Mouse (Mus musculus): ENCODE measurements at regions not wholly inside any gene's neighbourhood (a gene's known extent, or its start where the extent isn't known, plus 50 kb on each side); places are given as distances from the start of the nearest gene placed in this dataset.

DNA sequence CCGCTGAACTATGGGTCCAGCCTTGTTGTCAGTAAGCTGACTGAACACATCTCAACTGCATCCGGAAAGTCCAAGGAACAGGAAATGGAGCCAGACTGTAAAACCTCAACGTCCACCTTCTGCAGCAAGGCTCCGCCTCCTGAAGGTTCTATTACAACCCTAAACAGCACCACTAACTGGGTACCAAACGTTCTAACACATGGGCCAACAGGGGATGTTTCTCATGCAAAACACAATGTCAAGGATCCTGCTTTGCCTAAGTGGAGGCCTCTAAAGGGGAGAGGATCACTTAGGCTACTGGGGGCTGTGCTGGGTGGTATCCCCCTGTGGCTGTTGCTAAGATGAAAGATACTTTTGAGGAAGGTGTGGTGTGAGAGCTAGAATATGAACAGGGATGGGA is 51.0 kb upstream of the Stt3b start:
- Histone ChIP-seq H3K4me3 (replicated peaks; ENCODE audit: low read length) (no peak overlapping the region), H3K36me3 (ENCODE audit: control insufficient read depth, insufficient read depth) (no peaks in the 10 kb centered on the region), H3K9ac (replicated peaks; ENCODE audit: low read depth, low read length) (no peak overlapping the region), H3K27ac (ENCODE audit: low read length) (no peak overlapping the region), H3K9me3 (ENCODE audit: control insufficient read depth, low read length) (peaks cover 5% of the 10 kb centered on the region; the same call in 1 of the 2 replicates), H3K4me2 (ENCODE audit: low read length) (no peak overlapping the region), H3K27me3 (replicated peaks; ENCODE audit: control insufficient read depth, insufficient read depth, low read length) (no peaks in the 10 kb centered on the region), H3K4me1 (replicated peaks; ENCODE audit: control insufficient read depth, insufficient read depth, low read length) (no peaks in the 10 kb centered on the region)
- 73% methylated on average over 5 of the region's 5 CpGs for WGBS
- no peak for ATAC-seq

DNA sequence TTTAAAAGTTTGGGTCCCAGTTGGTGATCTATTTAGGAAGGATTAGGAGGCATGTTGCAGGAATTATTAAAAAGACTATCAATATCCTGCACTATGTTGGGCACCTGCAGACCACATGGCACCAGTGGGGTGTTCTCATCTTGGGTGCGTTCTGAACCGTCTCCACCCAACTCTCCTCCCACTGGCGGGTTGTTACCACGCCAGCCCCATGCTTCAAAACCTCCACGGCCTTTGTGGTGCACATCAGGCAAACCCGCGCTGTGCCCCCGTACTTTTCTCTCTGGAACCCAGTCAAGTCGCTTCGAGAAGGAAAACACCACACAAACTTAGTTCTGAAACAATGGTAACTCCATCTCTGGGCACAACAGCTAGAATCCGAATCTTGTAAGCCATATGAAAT is 51.7 kb upstream of the Stt3b start:
- Histone ChIP-seq H3K9me3 (ENCODE audit: control insufficient read depth, low read length) (peaks cover 5% of the 10 kb centered on the region; the same call in 1 of the 2 replicates), H3K9ac (replicated peaks; ENCODE audit: low read depth, low read length) (no peak overlapping the region), H3K4me3 (replicated peaks; ENCODE audit: low read length) (no peak overlapping the region), H3K4me2 (ENCODE audit: low read length) (no peak overlapping the region), H3K4me1 (replicated peaks; ENCODE audit: control insufficient read depth, insufficient read depth, low read length) (no peaks in the 10 kb centered on the region), H3K27ac (ENCODE audit: low read length) (no peak overlapping the region), H3K27me3 (replicated peaks; ENCODE audit: control insufficient read depth, insufficient read depth, low read length) (no peaks in the 10 kb centered on the region), H3K36me3 (ENCODE audit: control insufficient read depth, insufficient read depth) (no peaks in the 10 kb centered on the region)
- no peak for ATAC-seq
- 87% methylated on average over 11 of the region's 11 CpGs for WGBS

DNA sequence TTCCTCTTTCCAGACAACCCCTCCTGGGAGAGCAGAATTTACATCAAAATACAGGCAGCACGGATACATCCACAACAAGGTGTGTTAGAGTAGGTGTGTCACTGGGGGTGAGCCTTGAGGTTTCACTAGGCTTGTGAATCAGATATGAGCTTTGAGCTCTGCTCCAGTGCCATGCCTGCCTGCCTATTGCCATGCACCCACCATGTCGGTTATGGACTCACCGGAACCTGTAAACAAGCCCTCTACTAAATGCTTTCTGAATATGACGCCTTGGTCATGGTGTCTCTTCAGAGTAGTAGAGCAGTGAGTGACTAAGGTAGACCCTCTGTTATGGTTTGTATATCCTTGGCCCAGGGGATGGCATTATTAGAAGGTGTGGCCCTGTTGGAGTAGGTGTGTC is 52.3 kb upstream of the Stt3b start:
- Histone ChIP-seq H3K9ac (replicated peaks; ENCODE audit: low read depth, low read length) (no peak overlapping the region), H3K9me3 (ENCODE audit: control insufficient read depth, low read length) (peaks cover 5% of the 10 kb centered on the region; the same call in 1 of the 2 replicates), H3K27ac (ENCODE audit: low read length) (no peak overlapping the region), H3K4me3 (replicated peaks; ENCODE audit: low read length) (no peak overlapping the region), H3K4me2 (ENCODE audit: low read length) (no peak overlapping the region), H3K36me3 (ENCODE audit: control insufficient read depth, insufficient read depth) (no peaks in the 10 kb centered on the region), H3K27me3 (replicated peaks; ENCODE audit: control insufficient read depth, insufficient read depth, low read length) (no peaks in the 10 kb centered on the region), H3K4me1 (replicated peaks; ENCODE audit: control insufficient read depth, insufficient read depth, low read length) (no peaks in the 10 kb centered on the region)
- 92% methylated on average over 4 of the region's 4 CpGs for WGBS
- no peak for ATAC-seq

DNA sequence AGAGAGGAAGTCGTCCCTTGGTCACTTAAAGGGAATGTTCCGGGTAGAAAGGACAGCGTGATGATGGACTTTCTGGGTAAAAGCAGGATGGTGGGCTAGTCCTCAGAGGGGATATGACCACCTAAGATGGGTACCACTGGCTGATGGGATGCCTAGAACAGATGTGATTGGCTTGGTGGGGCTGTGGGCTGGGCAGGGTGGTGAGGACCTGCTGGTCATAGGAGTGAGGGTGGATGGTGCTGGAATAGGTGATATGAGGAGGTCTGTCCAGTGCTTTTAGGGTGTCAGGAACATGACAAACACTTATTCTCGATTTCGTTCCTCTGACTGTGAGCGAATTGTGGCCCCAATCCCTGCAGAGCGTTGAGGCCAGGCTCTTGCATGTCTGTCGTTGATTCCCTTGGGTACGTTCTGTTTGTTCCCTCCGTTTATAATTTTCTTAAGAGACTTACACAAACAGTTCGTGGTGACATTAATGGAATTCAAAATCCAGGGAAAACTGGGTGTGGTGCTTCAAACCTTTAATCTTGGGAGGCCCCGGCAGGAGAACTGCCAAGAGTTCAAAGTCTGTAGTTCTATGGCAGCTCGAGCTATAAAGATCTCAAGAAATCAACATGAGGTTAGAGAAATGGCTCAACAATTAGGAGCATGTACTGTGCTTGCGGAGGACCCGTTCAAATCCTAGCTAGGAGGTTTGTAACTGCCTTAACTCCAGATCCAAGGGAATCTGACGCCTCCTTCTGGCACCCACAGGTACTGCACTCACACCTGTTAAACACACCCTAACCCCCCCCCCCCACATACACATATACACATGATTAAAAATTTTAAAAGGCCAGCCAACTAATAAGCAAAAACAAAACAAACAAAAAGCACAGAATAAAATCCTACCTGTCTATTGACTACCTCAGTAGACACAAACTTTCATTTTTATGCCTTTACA is 55.0 kb upstream of the Stt3b start:
- H3K4me1 ChIP-seq (replicated peaks; ENCODE audit: control insufficient read depth, insufficient read depth, low read length), result no peaks in the 10 kb centered on the region
- WGBS, result 90% methylated on average over 16 of the region's 16 CpGs
- H3K4me3 ChIP-seq (replicated peaks; ENCODE audit: low read length), result no peak overlapping the region
- H3K9ac ChIP-seq (replicated peaks; ENCODE audit: low read depth, low read length), result no peak overlapping the region
- H3K36me3 ChIP-seq (ENCODE audit: control insufficient read depth, insufficient read depth), result no peaks in the 10 kb centered on the region
- H3K27ac ChIP-seq (ENCODE audit: low read length), result no peak overlapping the region
- ATAC-seq, result no peak
- no peaks in the 10 kb centered on the region for H3K27me3 ChIP-seq (replicated peaks; ENCODE audit: control insufficient read depth, insufficient read depth, low read length)
- H3K4me2 ChIP-seq (ENCODE audit: low read length), result no peak overlapping the region
- H3K9me3 ChIP-seq (ENCODE audit: control insufficient read depth, low read length), result peaks cover 5% of the 10 kb centered on the region; the same call in 1 of the 2 replicates

DNA sequence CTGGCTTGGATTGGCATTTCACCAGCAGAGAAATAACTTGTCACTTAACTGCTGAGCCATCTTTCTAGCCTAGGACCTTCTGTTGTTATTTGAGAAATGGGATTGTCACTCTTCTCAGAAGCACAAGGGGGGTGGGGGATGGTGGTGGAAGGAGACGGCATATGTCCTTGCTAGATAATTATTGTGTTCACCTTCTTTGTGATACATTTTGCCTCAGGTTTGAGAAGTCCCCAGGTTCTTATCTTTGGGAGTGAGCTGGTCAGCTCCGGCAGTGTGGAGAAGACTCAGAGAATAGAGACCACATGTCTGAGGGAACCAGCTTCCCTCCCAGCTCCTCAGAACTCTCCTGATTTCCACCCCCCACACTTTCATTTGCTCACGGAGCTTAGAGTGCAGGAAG is 57.6 kb upstream of the Stt3b start:
- Histone ChIP-seq H3K4me1 (replicated peaks; ENCODE audit: control insufficient read depth, insufficient read depth, low read length) (no peaks in the 10 kb centered on the region), H3K9ac (replicated peaks; ENCODE audit: low read depth, low read length) (no peak overlapping the region), H3K27ac (ENCODE audit: low read length) (no peak overlapping the region), H3K4me3 (replicated peaks; ENCODE audit: low read length) (no peak overlapping the region), H3K36me3 (ENCODE audit: control insufficient read depth, insufficient read depth) (no peaks in the 10 kb centered on the region), H3K4me2 (ENCODE audit: low read length) (no peak overlapping the region), H3K27me3 (replicated peaks; ENCODE audit: control insufficient read depth, insufficient read depth, low read length) (no peaks in the 10 kb centered on the region), H3K9me3 (ENCODE audit: control insufficient read depth, low read length) (peaks cover 5% of the 10 kb centered on the region; the same call in 1 of the 2 replicates)
- no peak for ATAC-seq
- WGBS, result 72% methylated on average over 3 of the region's 3 CpGs

DNA sequence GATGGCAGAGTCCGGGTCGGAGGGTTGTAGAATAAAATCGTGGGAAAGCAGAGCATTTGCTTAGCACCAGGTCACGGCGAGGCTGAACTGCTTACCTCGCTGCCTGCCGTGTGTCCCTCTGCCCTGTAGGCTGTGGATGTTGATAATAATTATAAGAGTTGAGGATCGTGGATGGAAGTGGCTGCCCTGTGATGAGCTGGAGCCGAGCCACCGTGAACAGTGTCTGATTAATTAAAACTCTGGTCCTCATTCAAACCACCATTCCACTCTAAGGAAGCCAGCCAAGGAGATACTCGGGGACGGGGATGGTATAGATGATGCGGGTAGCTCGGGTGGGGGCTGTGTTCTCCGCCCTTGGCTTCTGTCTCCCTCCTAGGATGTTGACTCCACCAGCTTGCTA is 70.1 kb upstream of the Stt3b start:
- peak overlapping the region; percentile 30; the same call in 1 of the 2 replicates for H3K9ac ChIP-seq (replicated peaks; ENCODE audit: low read depth, low read length)
- peak overlapping the region; percentile 17 for H3K4me3 ChIP-seq (replicated peaks; ENCODE audit: low read length)
- no peak overlapping the region for H3K27ac ChIP-seq (ENCODE audit: low read length)
- WGBS, result 32% methylated on average over 15 of the region's 15 CpGs
- H3K27me3 ChIP-seq (replicated peaks; ENCODE audit: control insufficient read depth, insufficient read depth, low read length), result no peaks in the 10 kb centered on the region
- H3K9me3 ChIP-seq (ENCODE audit: control insufficient read depth, low read length), result no peaks in the 10 kb centered on the region
- 0 out of 2 replicates have a peak, but pooled peaks have one; percentile 28 for ATAC-seq
- peak overlapping the region; percentile 42 for H3K4me2 ChIP-seq (ENCODE audit: low read length)
- no peaks in the 10 kb centered on the region for H3K36me3 ChIP-seq (ENCODE audit: control insufficient read depth, insufficient read depth)
- H3K4me1 ChIP-seq (replicated peaks; ENCODE audit: control insufficient read depth, insufficient read depth, low read length), result peaks cover 9% of the 10 kb centered on the region

DNA sequence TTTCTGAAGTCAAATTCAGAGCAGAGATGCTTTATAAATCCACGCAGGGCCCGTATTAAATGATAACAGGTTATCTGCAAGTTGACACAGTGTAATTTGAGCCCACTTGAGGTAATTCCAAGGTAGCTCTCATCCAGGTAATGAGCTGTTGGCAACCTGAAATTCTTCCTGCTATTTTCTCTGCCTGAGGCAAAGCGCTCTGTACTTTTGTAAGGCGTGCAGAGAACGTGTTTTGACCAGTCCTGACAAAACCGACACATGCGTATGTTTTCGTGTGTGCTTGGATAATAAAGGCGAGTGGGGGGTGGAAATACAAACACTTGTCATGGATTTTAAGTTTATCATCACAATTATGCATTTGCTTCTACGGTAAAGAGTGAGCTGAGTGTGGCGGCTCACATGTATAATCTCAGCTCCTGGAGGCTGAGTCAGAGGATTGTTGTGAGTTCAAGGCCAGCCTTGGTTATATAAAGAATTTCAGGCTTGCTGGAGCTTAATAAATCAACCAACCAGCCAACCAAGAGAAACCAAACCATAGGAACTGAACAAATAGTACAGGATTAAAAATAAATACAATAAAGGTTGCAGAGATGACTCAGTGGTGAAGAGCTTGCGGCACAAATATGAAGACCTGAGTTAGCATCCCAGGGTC is 72.7 kb upstream of the Stt3b start:
- ATAC-seq, result no peak
- Histone ChIP-seq H3K4me2 (ENCODE audit: low read length) (no peak overlapping the region), H3K36me3 (ENCODE audit: control insufficient read depth, insufficient read depth) (no peaks in the 10 kb centered on the region), H3K9me3 (ENCODE audit: control insufficient read depth, low read length) (no peaks in the 10 kb centered on the region), H3K4me3 (replicated peaks; ENCODE audit: low read length) (no peak overlapping the region), H3K27me3 (replicated peaks; ENCODE audit: control insufficient read depth, insufficient read depth, low read length) (no peaks in the 10 kb centered on the region), H3K4me1 (replicated peaks; ENCODE audit: control insufficient read depth, insufficient read depth, low read length) (peaks cover 9% of the 10 kb centered on the region), H3K27ac (ENCODE audit: low read length) (no peak overlapping the region), H3K9ac (replicated peaks; ENCODE audit: low read depth, low read length) (no peak overlapping the region)
- WGBS, result 88% methylated on average over 12 of the region's 12 CpGs

DNA sequence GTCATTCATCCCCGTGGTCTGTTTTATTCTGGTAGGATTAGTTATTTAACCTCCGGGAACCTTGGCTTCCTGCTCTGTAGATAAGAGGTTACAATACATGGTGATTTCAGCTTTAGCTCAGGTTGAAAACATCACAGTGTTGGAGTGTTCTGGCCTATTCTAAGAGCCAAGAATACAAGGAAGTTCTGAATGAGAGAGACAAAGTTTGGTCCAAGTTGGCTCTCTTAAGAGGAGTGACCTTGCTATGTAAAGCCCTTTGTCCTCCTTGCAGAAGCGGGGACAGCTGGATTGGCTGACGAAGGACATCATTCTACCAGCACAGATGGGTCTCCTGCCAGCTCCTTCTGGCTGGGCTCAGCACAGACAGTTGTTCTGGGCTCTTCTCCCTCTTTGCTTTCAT is 73.7 kb upstream of the Stt3b start:
- H3K4me2 ChIP-seq (ENCODE audit: low read length), result no peak overlapping the region
- H3K4me1 ChIP-seq (replicated peaks; ENCODE audit: control insufficient read depth, insufficient read depth, low read length), result peaks cover 9% of the 10 kb centered on the region
- no peaks in the 10 kb centered on the region for H3K27me3 ChIP-seq (replicated peaks; ENCODE audit: control insufficient read depth, insufficient read depth, low read length)
- no peak overlapping the region for H3K27ac ChIP-seq (ENCODE audit: low read length)
- H3K36me3 ChIP-seq (ENCODE audit: control insufficient read depth, insufficient read depth), result no peaks in the 10 kb centered on the region
- WGBS, result 69% methylated on average over 4 of the region's 4 CpGs
- no peak overlapping the region for H3K9ac ChIP-seq (replicated peaks; ENCODE audit: low read depth, low read length)
- H3K9me3 ChIP-seq (ENCODE audit: control insufficient read depth, low read length), result no peaks in the 10 kb centered on the region
- no peak for ATAC-seq
- no peak overlapping the region for H3K4me3 ChIP-seq (replicated peaks; ENCODE audit: low read length)

DNA sequence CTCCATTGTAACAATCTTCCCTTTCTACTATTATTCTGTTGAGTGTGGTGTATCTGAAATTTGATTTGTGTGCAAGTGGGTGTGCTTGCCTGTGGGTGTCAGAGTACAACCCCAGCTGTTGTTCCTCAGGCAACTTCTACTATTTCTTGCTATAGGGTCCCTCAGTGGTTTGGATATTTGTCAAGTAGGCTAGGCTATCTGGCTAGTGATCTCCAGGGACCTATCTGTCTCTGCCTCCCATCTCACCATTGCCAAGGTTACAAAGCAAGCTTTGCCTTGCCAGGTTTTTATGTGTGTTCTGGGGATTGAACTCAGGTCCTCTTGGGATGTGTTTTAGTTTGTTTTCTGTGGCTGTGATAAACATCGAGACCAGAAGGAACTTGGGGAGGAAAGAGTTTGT is 74.1 kb upstream of the Stt3b start:
- Histone ChIP-seq H3K4me3 (replicated peaks; ENCODE audit: low read length) (no peak overlapping the region), H3K36me3 (ENCODE audit: control insufficient read depth, insufficient read depth) (no peaks in the 10 kb centered on the region), H3K27ac (ENCODE audit: low read length) (no peak overlapping the region), H3K9ac (replicated peaks; ENCODE audit: low read depth, low read length) (no peak overlapping the region), H3K4me1 (replicated peaks; ENCODE audit: control insufficient read depth, insufficient read depth, low read length) (peaks cover 9% of the 10 kb centered on the region), H3K4me2 (ENCODE audit: low read length) (no peak overlapping the region), H3K27me3 (replicated peaks; ENCODE audit: control insufficient read depth, insufficient read depth, low read length) (no peaks in the 10 kb centered on the region), H3K9me3 (ENCODE audit: control insufficient read depth, low read length) (no peaks in the 10 kb centered on the region)
- WGBS, result 100% methylated on average over 1 of the region's 1 CpGs
- no peak for ATAC-seq
